Mouse (Mus musculus): ENCODE measurements around the gene Tspan7.

Tspan7 gene

DNA sequence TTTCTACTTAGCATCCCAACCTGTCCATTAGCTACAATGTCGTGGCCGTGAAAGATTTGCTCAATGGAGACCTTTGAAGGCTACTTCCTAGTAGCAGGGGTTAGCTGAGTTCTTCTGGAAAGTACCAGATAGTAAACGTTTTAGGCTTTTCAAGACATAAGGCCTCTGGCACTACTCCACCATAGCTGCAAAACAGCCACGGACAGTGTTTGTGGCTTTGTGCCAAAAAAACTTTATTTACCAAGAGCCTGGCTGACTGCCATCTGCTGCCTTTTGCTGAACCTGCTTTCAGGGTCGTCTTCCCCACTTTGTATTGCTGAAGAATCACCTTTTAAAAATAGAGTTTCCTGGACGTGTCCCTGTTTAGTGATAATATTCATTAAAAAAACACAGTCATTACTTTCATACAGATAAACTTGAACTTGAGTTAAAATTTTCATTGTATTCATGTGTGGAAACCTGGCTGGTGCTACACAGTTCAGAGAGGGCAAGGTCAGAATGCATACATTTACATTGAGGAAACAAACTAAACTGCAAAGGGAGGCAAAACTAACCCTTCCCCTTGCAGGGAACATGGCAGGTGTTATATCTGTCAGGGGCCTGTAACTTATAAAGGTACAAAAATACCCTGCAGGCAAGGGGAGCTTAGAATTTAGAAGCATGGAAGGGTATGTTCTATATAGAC, 54.7 kb downstream of the Tspan7 start:
- no peak for ATAC-seq (ENCODE audit: insufficient number of reproducible peaks, low FRiP score, low TSS enrichment)

DNA sequence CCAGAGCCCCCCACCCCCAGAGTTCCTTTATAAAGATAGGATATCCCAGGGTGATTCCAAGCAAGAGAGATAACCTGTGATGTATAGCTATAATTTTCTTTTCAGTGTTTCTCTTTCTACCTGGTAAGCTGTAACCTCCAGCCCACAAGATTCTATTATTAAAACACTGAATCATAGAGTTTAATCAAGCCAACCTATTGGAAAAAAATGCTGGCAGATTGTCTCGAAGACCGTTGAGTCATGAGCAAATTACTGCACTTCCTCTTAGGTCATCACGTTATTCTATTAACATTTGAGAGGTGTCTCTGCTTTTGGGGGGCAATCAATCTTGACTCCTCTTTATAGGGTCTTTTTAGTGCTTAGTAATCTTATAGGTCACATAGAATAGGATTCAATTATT, 61.9 kb downstream of the Tspan7 start:
- no peak for ATAC-seq (ENCODE audit: insufficient number of reproducible peaks, low FRiP score, low TSS enrichment)

DNA sequence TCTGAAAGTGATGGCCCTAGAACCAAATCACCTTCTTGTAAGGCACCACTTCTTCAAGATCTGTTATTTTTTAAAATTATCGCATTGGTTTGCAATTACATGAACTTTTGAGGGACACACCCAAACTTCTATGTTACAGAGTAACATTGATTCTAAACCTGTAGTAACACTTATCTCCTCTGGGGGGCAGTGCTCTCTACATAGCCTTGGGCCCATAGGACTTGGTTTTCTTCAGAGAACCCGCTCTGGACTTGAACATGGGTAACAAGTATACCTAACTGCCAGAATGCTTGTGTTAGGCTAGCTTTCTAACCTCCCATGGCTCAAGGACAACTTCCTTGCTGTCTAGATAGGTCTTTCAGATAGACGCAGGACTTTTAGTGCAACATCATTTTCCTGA, 64.8 kb downstream of the Tspan7 start:
- no peak for ATAC-seq (ENCODE audit: insufficient number of reproducible peaks, low FRiP score, low TSS enrichment)

DNA sequence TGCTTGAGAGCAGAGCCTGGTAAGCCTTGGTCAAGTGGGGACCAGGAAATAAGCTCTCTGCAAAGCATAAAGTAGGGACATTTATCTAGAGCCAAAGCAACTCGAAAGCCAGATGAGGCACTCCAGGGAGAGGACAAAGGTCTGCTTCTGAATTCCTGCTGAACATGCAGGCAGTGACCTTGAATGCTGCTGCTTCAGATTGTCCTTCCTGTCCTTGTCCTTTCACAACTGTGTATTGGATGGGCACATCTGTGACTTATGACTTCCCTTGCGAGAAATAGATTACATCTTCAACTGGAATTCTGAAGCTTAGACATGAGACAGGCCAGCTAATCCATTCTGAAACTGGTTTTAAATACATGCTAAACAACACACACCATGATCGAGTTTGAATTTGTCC, 71.9 kb downstream of the Tspan7 start:
- no peak for ATAC-seq (ENCODE audit: insufficient number of reproducible peaks, low FRiP score, low TSS enrichment)

DNA sequence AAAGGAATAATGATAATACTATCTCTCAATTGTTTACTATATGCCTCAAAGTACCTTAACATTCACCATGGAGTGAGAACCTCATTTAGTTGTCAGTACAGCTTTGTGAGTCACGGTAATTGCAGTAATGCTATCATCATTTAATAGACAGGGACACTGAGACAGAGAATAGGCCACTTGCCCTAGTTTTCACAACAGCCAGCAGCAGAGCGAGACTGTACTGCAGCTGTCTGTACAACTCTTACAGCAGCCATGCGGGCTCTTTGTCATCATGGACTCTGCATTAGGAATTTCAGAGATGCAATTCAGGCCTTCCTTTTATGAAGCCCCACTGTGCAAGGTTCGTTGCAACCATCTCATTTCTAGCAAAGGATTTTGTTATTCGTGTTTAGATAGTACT, 72.6 kb downstream of the Tspan7 start:
- ATAC-seq (ENCODE audit: insufficient number of reproducible peaks, low FRiP score, low TSS enrichment) = no peak

DNA sequence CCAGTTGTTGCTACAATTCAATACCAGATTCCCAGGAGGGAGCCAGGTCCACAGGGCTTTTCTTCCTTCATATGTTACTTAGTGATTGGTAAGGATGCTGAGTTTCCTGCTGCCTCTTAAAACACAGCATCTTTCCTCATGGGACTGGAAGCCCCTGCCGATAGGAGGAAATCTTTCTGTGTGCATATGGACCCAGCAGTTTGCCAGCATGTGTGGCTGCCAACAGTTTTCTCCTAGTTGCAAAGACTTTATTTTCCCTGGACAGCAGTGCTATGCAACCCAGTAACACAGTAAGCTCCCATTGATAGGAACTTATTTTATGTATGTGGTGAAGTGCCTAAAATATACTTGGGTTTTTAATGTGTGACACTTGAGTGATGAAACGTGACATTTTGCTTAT, 73.7 kb downstream of the Tspan7 start:
- no peak for ATAC-seq (ENCODE audit: insufficient number of reproducible peaks, low FRiP score, low TSS enrichment)

DNA sequence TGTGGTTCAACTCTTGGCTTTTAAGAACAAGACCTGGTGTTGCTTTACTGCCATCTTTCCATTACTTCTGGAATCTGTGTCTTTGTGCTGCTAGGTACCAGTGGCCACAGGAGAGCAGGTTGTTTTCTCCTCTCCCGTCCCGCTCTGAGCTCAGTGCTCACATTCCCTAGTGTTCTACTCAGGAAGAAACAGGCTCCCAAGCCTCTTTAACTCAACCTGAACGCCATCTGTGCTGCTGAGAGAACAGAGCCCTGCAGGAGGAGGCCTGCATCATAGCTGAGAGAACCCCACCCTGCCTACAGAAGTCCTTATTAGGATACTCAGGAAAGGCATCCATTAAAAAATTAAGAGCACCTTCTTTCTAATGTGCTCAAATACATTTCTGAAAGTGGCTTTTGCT, 80.9 kb downstream of the Tspan7 start:
- peak; percentile 80 for ATAC-seq (ENCODE audit: insufficient number of reproducible peaks, low FRiP score, low TSS enrichment)

DNA sequence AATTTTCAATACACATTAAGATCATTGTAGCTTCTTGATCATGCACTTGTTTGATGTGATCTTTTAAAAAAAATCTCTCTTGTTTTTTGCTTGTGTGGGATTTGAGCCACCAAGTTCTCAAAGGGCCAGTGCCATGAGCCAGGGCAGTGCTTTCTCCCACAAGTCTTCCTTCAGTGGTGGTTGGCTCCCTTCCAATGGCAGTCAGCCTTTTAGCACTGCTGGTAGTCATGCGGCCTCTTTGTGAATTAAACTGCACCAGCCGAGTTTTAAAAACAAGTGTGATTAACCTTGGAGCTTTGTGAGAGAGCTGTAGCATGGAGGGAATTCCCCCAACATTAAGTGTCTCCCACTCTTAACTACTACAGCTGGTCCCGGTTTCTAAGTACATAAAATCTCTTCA, 89.6 kb downstream of the Tspan7 start:
- ATAC-seq (ENCODE audit: insufficient number of reproducible peaks, low FRiP score, low TSS enrichment) = peak; percentile 64; the same call in 1 of the 2 replicates

DNA sequence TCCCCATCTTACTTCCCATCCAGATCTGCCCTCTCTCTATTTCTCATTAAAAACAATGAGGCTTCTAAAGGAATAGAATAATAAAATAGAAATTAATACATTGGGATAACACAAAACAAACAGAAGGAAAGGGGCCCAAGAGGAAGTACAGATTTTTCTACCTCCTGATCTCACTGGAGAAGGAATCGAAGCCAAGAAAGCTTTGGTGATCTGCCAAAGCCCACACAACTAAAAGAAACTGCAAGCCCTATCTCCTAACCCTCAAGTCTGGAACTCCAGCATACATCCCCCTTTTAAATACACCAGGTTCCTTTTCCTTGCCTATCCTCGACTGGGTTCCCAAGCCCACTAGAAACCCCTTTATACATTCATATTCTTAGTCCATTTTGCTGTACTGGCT, 90.4 kb downstream of the Tspan7 start:
- ATAC-seq (ENCODE audit: insufficient number of reproducible peaks, low FRiP score, low TSS enrichment) = no peak

DNA sequence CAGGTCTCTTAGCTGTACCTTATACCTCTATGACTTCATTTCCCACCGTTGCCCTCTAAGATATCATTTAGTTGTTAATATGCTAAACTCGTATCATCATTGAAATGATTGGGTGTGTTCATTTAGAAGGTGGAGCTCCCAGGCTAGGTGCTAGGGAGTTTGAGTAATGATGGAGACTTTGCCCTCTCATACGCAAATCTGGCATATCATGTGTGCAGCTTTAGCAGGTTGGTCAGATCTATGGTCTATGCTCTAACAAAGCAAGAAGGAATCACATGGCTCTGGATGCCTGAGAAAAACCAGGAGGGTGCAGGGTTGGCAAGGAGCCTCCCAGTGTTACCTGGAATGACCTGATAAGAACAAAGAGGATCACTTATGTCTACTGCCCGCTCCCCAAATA, 91.4 kb downstream of the Tspan7 start:
- no peak for ATAC-seq (ENCODE audit: insufficient number of reproducible peaks, low FRiP score, low TSS enrichment)

DNA sequence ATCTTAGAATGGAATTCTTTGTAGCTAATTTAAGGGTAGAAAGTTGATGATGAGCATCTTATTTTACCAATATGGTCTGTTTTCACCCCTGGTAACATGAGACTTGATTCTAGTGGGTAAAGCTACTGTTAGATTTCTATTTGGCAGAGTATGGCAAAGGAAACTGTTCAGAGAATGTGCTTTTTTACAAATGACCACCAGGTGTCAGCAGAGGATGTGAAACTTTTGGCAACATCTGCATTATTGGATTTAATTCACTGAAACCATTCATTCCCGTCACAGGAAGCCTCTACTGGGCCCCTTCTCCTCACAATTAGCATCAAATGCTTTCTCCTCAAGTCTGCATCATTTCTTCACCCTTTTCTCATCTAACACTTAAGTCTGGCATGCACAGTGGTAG, 92.4 kb downstream of the Tspan7 start:
- ATAC-seq (ENCODE audit: insufficient number of reproducible peaks, low FRiP score, low TSS enrichment) = no peak

DNA sequence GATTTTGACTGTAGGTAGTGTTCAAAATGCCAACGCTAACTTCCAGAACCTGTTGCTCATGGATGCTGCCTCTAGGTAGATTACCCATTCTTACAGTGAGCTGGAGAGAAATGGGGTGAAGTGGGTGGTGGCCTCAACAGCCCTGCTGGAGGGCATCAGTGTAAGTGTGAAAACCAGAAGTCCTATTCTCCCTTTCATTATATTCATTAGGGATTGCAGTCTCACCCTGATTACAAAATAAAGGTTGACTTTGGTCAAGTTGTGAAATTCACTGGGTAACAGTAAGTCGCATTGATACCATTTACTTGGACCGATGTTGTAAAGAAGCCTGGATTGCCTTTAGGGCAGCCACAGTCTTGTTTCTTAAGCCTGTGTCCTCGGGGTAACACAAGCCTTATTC, 97.8 kb downstream of the Tspan7 start:
- ATAC-seq (ENCODE audit: insufficient number of reproducible peaks, low FRiP score, low TSS enrichment) = no peak

DNA sequence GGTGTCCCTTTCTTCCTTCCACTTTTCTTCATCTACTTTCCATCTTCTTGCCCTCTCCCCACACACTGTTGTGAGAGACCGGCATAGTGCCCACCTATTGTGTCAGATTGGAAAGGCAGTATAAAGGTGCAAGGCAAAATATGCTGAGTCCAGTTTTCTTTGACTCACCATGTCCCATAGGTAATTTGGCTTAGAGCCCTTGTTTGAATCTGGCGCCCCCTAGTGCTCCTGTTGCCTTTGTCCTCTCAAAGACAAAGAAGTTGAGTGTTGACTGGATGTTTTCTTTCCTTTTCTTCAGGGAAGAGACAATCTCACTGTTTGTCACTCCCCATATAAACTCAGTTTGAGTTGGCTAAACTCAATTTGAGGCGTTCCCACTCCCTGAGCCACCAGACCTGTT, 107.3 kb downstream of the Tspan7 start:
- no peak for ATAC-seq (ENCODE audit: insufficient number of reproducible peaks, low FRiP score, low TSS enrichment)

DNA sequence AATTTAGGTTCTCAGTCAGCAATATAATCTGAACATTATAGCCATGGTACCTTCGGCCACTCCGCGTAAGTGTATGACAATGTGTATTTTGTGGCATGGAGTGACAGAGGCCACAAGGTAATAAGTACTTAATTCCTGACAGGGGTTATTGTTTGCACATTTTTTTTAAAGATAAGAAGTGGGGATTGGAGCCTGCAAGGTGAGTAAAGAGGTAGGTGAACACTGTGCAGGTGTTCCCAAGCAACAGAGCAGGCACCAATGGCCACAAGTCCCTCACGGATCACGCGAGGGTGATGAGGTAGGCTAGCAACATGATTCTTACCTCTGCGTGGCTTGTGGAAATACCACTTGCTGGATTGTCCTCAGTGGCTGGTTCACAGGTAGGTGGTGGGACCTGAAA, 108.6 kb downstream of the Tspan7 start:
- no peak for ATAC-seq (ENCODE audit: insufficient number of reproducible peaks, low FRiP score, low TSS enrichment)

DNA sequence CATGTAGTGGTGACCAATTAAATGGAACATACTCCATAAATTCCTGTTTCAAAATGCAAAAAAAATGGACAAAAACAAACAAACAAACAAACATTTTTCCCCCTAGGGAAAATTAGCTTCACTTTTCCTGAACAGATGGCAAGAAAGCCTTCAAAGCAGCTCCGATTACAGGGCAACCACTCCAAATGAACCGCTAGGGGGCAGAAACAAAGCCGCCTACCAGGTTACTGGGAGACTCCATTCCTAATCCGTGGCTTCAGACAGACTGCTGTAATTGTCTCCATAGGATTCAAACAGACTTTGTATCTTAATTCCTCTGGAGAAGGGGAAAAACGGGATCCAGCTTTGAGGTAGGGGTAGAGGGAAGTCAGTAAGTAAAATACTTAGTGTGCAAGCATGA, 132.2 kb downstream of the Tspan7 start:
- no peak for ATAC-seq (ENCODE audit: insufficient number of reproducible peaks, low FRiP score, low TSS enrichment)

DNA sequence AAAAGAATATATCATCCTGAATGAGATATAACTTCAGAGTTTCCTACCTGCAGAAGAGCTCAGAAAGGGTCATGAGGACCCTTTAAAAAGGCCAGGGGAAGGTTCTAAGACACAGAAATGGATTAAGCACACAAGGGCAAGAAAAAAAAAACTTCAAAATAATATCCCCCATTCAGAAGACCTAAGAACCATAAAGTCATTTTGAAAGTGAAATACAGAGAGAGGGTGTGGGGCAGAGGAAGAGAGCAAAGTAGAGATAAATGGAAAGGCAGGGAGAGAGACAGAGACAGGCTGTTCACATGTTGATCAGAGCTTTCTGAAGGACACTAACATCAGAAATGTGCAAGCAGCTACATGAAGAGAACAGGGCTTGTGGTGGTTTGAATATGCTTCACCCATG, 156.1 kb downstream of the Tspan7 start:
- ATAC-seq (ENCODE audit: insufficient number of reproducible peaks, low FRiP score, low TSS enrichment) = no peak
